Mouse (Mus musculus) myocyte (in vitro differentiated cells): Measurements from ENCODE around the gene 1700001J03Rik.
"Not testable (repeated sequence)": the region's sequence is repeated elsewhere in the genome, so short reads cannot be mapped to it uniquely, and the experiment has no call there.

Source experiments
- CEBPB ChIP-seq: IDR thresholded peaks from 2 replicates; pipeline ENCODE4 v1.6.1; 2011; ENCODE audit warnings: mild to moderate bottlenecking, moderate library complexity; ENCODE audit not compliant: poor library complexity, insufficient read depth, severe bottlenecking
- E2F4 ChIP-seq: IDR thresholded peaks from one replicate; pipeline ENCODE4 v1.6.1; 2011; ENCODE audit warnings: mild to moderate bottlenecking, control low read depth, moderate library complexity; ENCODE audit not compliant: insufficient read depth
- MAX ChIP-seq: IDR thresholded peaks from one replicate; pipeline ENCODE4 v1.6.1; 2011; ENCODE audit warnings: low read depth, mild to moderate bottlenecking, control low read depth
- MYOG ChIP-seq, 3 experiments: IDR thresholded peaks; one replicate each; pipeline ENCODE4 v1.6.1; 2011; ENCODE audit warnings: control low read depth in 2 of 3, low read depth in 2 of 3, mild to moderate bottlenecking in 2 of 3; ENCODE audit not compliant: insufficient read length in 2 of 3, control insufficient read depth in 1 of 3, insufficient read depth in 1 of 3
- POLR2A ChIP-seq: IDR thresholded peaks from one replicate; pipeline ENCODE4 v1.6.1; 2011; ENCODE audit warnings: low read depth, mild to moderate bottlenecking, control low read depth, moderate library complexity; ENCODE audit not compliant: insufficient read length
- POLR2AphosphoS2 ChIP-seq: IDR thresholded peaks from one replicate; pipeline ENCODE4 v1.6.1; 2011; ENCODE audit warnings: low read depth, control low read depth; ENCODE audit not compliant: insufficient read length
- REST ChIP-seq: IDR thresholded peaks from one replicate; pipeline ENCODE4 v1.6.1; 2011; ENCODE audit warnings: mild to moderate bottlenecking, control low read depth, moderate library complexity; ENCODE audit not compliant: insufficient read depth, insufficient read length
- TCF12 ChIP-seq: IDR thresholded peaks from one replicate; pipeline ENCODE4 v1.6.1; 2011; ENCODE audit warnings: mild to moderate bottlenecking, control low read depth; ENCODE audit not compliant: poor library complexity, insufficient read depth, severe bottlenecking
- TCF3 ChIP-seq: IDR thresholded peaks from one replicate; pipeline ENCODE4 v1.6.1; 2011; ENCODE audit warnings: low read depth, control low read depth; ENCODE audit not compliant: insufficient read length
- USF1 ChIP-seq: IDR thresholded peaks from one replicate; pipeline ENCODE4 v1.6.1; 2011; ENCODE audit warnings: low read depth, mild to moderate bottlenecking, control low read depth, moderate library complexity

DNA sequence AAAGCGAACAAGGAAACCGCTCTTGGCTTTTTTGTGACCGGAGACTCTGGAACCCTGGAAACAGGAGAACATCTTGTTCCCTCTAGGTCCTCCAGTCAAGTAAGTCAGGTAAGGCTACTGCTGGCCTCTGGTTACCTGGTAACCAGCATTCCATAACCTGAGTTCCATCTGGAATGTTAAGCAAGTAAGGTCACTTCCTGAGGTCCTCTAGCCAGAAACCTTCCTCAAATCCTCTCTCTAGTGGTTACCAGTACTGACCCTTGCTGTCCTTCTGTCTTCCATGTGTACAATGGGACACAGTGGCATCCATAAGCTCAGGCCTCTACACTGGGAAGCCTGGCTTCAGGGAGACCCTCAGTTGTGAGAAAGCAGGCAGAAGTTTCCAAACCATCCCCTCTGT lies 24.7 kb downstream of the 1700001J03Rik start, which contains the start of gene Gm5565:
- TF ChIP-seq TCF3; USF1; TCF12; E2F4; REST; MAX; POLR2A; CEBPB; POLR2AphosphoS2; MYOG (IDR thresholded peaks at IDR 0.05; ENCODE audit: control insufficient read depth in 1 of 3, insufficient read depth in 1 of 3, insufficient read length in 2 of 3, low read depth in 2 of 3): not testable (repeated sequence)
